Mouse (Mus musculus) retina, postnatal 7 days (tissue): Measurements from ENCODE around the gene Gmppa.

ENCODE experiments used
- DNase-seq: peaks from one replicate; pipeline ENCODE4 v3.0.0-alpha.2; 2012; ENCODE audit warnings: low read depth, low spot score

Gene Gmppa

DNA sequence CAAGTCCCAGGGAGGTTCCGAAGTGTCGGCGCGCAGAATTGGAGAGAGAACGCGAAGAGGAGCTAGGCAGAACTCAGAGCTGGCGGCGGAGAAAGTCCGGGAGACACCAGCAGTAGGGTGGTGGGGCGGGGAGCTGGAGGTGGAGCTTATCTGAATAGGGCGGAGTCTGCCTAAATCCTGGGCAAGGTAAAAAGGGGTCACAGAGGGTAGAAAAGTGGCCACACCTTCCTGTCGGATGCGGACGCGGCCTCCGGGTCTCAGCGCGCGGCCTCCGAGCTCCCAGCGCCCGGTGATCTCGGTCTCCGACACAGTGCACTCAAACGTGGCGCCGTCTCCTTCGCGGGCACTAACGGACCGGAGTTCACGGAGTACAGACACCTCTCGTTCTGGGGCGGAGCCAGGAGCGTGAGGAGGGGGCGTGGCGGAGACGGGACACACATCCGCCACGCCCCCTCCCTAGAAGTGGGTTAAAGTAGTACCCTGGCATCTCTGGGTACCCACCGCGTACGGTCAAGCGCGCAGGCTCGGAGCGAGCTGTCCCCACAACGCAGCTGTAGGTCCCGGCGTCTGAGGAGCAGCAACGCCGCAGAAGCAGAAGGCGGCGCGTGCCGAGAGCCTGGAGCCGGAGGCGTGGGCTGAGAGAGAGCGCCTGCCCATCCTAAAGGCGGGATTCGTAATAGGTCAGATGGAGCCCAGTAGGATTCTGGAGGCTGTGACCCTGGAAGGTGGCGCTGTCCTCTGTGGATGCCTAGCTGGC lies 51.9 kb downstream of the Gmppa start:
- DNase-seq = peak; percentile 57

DNA sequence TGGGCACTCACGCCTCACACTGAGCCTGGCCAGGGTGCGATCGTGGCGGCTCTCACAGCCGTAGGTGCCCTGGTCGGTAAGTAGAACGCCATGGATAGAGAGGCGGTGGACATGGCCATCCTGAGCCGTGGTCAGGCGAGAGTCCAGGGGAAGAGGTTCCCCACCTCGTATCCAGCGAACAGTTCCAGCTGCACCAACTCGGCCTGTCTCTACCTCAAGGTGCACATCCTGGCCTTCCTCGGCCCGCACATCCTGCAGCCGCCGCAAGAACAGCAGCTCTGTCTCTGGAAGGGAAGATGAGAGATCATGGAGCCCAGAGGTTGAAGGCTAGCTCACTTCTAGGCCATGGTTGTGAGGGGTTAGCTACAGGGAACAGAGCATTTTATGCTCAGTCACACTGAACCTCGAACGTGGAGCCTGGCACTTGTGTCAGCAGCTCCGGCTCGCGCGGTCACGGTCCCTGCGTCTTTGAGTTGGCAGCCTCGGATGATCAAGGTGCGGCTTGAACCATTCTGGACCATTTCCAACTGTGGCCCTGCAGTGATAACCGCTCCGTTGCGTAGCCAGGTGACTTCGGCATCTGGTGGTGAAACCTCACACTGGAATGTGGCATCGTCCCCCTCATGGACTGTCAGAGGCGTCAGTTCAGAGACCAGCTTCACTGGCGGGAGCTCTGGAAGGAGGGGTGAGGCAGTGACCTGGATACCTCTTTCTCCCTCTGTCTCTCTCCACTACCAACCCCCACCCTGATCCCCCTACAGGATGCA lies 55.2 kb downstream of the Gmppa start:
- no peak for DNase-seq

- DNase-seq = no peak
These were observed 56.9 kb downstream of the Gmppa start for GRCm38 (mm10) chr1:75492579-75493170.
